Mouse (Mus musculus): ENCODE results near the gene Igsf3. TPM values are rescaled to one million over a fixed set of nuclear protein-coding genes. Genes with fewer than 3 reads are reported as not detected.

Igsf3 gene
- polyA plus RNA-seq, 1 experiment from 2014 or later: 22.7 TPM

GRCm38 (mm10) chr3:101461816-101462215, 84.9 kb downstream of the Igsf3 start:
- Histone ChIP-seq H3K4me1 (ENCODE audit: control insufficient read depth, insufficient read depth, low read length) (peaks cover 5% of the 10 kb centered on the region; the same call in 1 of the 2 replicates), H3K9me3 (ENCODE audit: control insufficient read depth, low read length) (no peaks in the 10 kb centered on the region), H3K9ac (ENCODE audit: low read length) (peak overlapping the region; percentile 26; the same call in 1 of the 2 replicates), H3K4me2 (ENCODE audit: low read depth) (no peak overlapping the region), H3K27me3 (ENCODE audit: control insufficient read depth, insufficient read depth, low read length) (no peaks in the 10 kb centered on the region), H3K36me3 (ENCODE audit: control insufficient read depth, insufficient read depth, low read length) (peaks cover 10% of the 10 kb centered on the region), H3K27ac (ENCODE audit: low read depth, low read length) (peak overlapping the region; percentile 40; the same call in 1 of the 2 replicates), H3K4me3 (ENCODE audit: low read depth, low read length) (no peak overlapping the region)
- 0 out of 2 replicates have a peak, but pooled peaks have one; percentile 27 for ATAC-seq (ENCODE audit: insufficient read depth, low FRiP score, low TSS enrichment)
- DNase-seq (ENCODE audit: low spot score): peak; percentile 34
- WGBS: 36% methylated on average over 8 of the region's 8 CpGs

GRCm38 (mm10) chr3:101462294-101462693, 85.4 kb downstream of the Igsf3 start:
- DNase-seq (ENCODE audit: low spot score) (peak; percentile 84), ATAC-seq (ENCODE audit: insufficient read depth, low FRiP score, low TSS enrichment) (peak; percentile 82)
- Histone ChIP-seq H3K4me3 (ENCODE audit: low read depth, low read length) (no peak overlapping the region), H3K27ac (ENCODE audit: low read depth, low read length) (peak overlapping the region; percentile 40; the same call in 1 of the 2 replicates), H3K9me3 (ENCODE audit: control insufficient read depth, low read length) (no peaks in the 10 kb centered on the region), H3K27me3 (ENCODE audit: control insufficient read depth, insufficient read depth, low read length) (no peaks in the 10 kb centered on the region), H3K4me1 (ENCODE audit: control insufficient read depth, insufficient read depth, low read length) (peaks cover 5% of the 10 kb centered on the region; the same call in 1 of the 2 replicates), H3K36me3 (ENCODE audit: control insufficient read depth, insufficient read depth, low read length) (peaks cover 10% of the 10 kb centered on the region), H3K9ac (ENCODE audit: low read length) (no peak overlapping the region), H3K4me2 (ENCODE audit: low read depth) (no peak overlapping the region)
- 24% methylated on average over 5 of the region's 5 CpGs for WGBS

- Histone ChIP-seq H3K27me3 (ENCODE audit: control insufficient read depth, insufficient read depth, low read length) (no peaks in the 10 kb centered on the region), H3K9me3 (ENCODE audit: control insufficient read depth, low read length) (no peaks in the 10 kb centered on the region), H3K4me3 (ENCODE audit: low read depth, low read length) (no peak overlapping the region), H3K27ac (ENCODE audit: low read depth, low read length) (no peak overlapping the region), H3K36me3 (ENCODE audit: control insufficient read depth, insufficient read depth, low read length) (peaks cover 3% of the 10 kb centered on the region), H3K9ac (ENCODE audit: low read length) (no peak overlapping the region), H3K4me2 (ENCODE audit: low read depth) (no peak overlapping the region), H3K4me1 (ENCODE audit: control insufficient read depth, insufficient read depth, low read length) (peaks cover 5% of the 10 kb centered on the region; the same call in 1 of the 2 replicates)
- ATAC-seq (ENCODE audit: insufficient read depth, low FRiP score, low TSS enrichment): no peak
- 80% methylated on average over 2 of the region's 3 CpGs for WGBS
- DNase-seq (ENCODE audit: low spot score): no peak
Observed at GRCm38 (mm10) chr3:101463491-101463890, 86.6 kb downstream of the Igsf3 start.

GRCm38 (mm10) chr3:101469675-101470074, 92.8 kb downstream of the Igsf3 start:
- 0 out of 2 replicates have a peak, but pooled peaks cover 3% of the 10 kb centered on the region for H3K4me1 ChIP-seq (ENCODE audit: control insufficient read depth, insufficient read depth, low read length)
- 90% methylated on average over 9 of the region's 9 CpGs for WGBS

GRCm38 (mm10) chr3:101471881-101472280, 95.0 kb downstream of the Igsf3 start:
- Histone ChIP-seq H3K4me3 (ENCODE audit: low read depth, low read length) (no peak overlapping the region), H3K4me1 (ENCODE audit: control insufficient read depth, insufficient read depth, low read length) (0 out of 2 replicates have a peak, but pooled peaks cover 3% of the 10 kb centered on the region), H3K36me3 (ENCODE audit: control insufficient read depth, insufficient read depth, low read length) (no peaks in the 10 kb centered on the region), H3K4me2 (ENCODE audit: low read depth) (no peak overlapping the region), H3K27me3 (ENCODE audit: control insufficient read depth, insufficient read depth, low read length) (no peaks in the 10 kb centered on the region), H3K27ac (ENCODE audit: low read depth, low read length) (no peak overlapping the region), H3K9me3 (ENCODE audit: control insufficient read depth, low read length) (no peaks in the 10 kb centered on the region), H3K9ac (ENCODE audit: low read length) (no peak overlapping the region)
- WGBS: 57% methylated on average over 4 of the region's 4 CpGs
- ATAC-seq (ENCODE audit: insufficient read depth, low FRiP score, low TSS enrichment) (no peak), DNase-seq (ENCODE audit: low spot score) (no peak)

More at GRCm38 (mm10) chr3:101469675-101470074, 92.8 kb downstream of the Igsf3 start:
- no peak for ATAC-seq (ENCODE audit: insufficient read depth, low FRiP score, low TSS enrichment)
- no peak for DNase-seq (ENCODE audit: low spot score)
- no peak overlapping the region for H3K9ac ChIP-seq (ENCODE audit: low read length)
- no peak overlapping the region for H3K4me3 ChIP-seq (ENCODE audit: low read depth, low read length)
- H3K27me3 ChIP-seq (ENCODE audit: control insufficient read depth, insufficient read depth, low read length): no peaks in the 10 kb centered on the region
- no peaks in the 10 kb centered on the region for H3K9me3 ChIP-seq (ENCODE audit: control insufficient read depth, low read length)
- H3K4me2 ChIP-seq (ENCODE audit: low read depth): no peak overlapping the region
- H3K36me3 ChIP-seq (ENCODE audit: control insufficient read depth, insufficient read depth, low read length): no peaks in the 10 kb centered on the region
- no peak overlapping the region for H3K27ac ChIP-seq (ENCODE audit: low read depth, low read length)

GRCm38 (mm10) chr3:101481951-101482350, 105.1 kb downstream of the Igsf3 start:
- Histone ChIP-seq H3K9me3 (ENCODE audit: control insufficient read depth, low read length) (no peaks in the 10 kb centered on the region), H3K27me3 (ENCODE audit: control insufficient read depth, insufficient read depth, low read length) (no peaks in the 10 kb centered on the region), H3K9ac (ENCODE audit: low read length) (no peak overlapping the region), H3K27ac (ENCODE audit: low read depth, low read length) (no peak overlapping the region), H3K4me1 (ENCODE audit: control insufficient read depth, insufficient read depth, low read length) (no peaks in the 10 kb centered on the region), H3K4me2 (ENCODE audit: low read depth) (no peak overlapping the region), H3K4me3 (ENCODE audit: low read depth, low read length) (no peak overlapping the region), H3K36me3 (ENCODE audit: control insufficient read depth, insufficient read depth, low read length) (no peaks in the 10 kb centered on the region)
- DNase-seq (ENCODE audit: low spot score) (no peak), ATAC-seq (ENCODE audit: insufficient read depth, low FRiP score, low TSS enrichment) (no peak)
- 96% methylated on average over 6 of the region's 6 CpGs for WGBS

GRCm38 (mm10) chr3:101483256-101483983, 106.5 kb downstream of the Igsf3 start:
- ATAC-seq (ENCODE audit: insufficient read depth, low FRiP score, low TSS enrichment): no peak
- H3K4me1 ChIP-seq (ENCODE audit: control insufficient read depth, insufficient read depth, low read length): no peaks in the 10 kb centered on the region
- H3K36me3 ChIP-seq (ENCODE audit: control insufficient read depth, insufficient read depth, low read length): no peaks in the 10 kb centered on the region
- no peaks in the 10 kb centered on the region for H3K9me3 ChIP-seq (ENCODE audit: control insufficient read depth, low read length)
- DNase-seq (ENCODE audit: low spot score): no peak
- H3K27ac ChIP-seq (ENCODE audit: low read depth, low read length): no peak overlapping the region
- no peak overlapping the region for H3K4me3 ChIP-seq (ENCODE audit: low read depth, low read length)
- H3K27me3 ChIP-seq (ENCODE audit: control insufficient read depth, insufficient read depth, low read length): no peaks in the 10 kb centered on the region
- H3K9ac ChIP-seq (ENCODE audit: low read length): no peak overlapping the region
- 75% methylated on average over 3 of the region's 3 CpGs for WGBS
- H3K4me2 ChIP-seq (ENCODE audit: low read depth): no peak overlapping the region

GRCm38 (mm10) chr3:101486054-101486765, 109.3 kb downstream of the Igsf3 start:
- ATAC-seq (ENCODE audit: insufficient read depth, low FRiP score, low TSS enrichment): no peak
- H3K4me2 ChIP-seq (ENCODE audit: low read depth): no peak overlapping the region
- H3K36me3 ChIP-seq (ENCODE audit: control insufficient read depth, insufficient read depth, low read length): no peaks in the 10 kb centered on the region
- no peaks in the 10 kb centered on the region for H3K9me3 ChIP-seq (ENCODE audit: control insufficient read depth, low read length)
- no peaks in the 10 kb centered on the region for H3K4me1 ChIP-seq (ENCODE audit: control insufficient read depth, insufficient read depth, low read length)
- no peak overlapping the region for H3K27ac ChIP-seq (ENCODE audit: low read depth, low read length)
- H3K27me3 ChIP-seq (ENCODE audit: control insufficient read depth, insufficient read depth, low read length): no peaks in the 10 kb centered on the region
- H3K4me3 ChIP-seq (ENCODE audit: low read depth, low read length): no peak overlapping the region
- no peak for DNase-seq (ENCODE audit: low spot score)
- 63% methylated on average over 4 of the region's 4 CpGs for WGBS
- no peak overlapping the region for H3K9ac ChIP-seq (ENCODE audit: low read length)

Measured in neural tube, embryonic 11.5 days (tissue).